Mouse (Mus musculus): ENCODE measurements at regions not wholly inside any gene's neighbourhood (a gene's known extent, or its start where the extent isn't known, plus 50 kb on each side); places are given as distances from the start of the nearest gene placed in this dataset.
A peak's percentile ranks its signal among the peaks of the same experiment; 100 is the strongest.

- Histone ChIP-seq H3K4me3 (ENCODE audit: low read depth, low read length) (no peak overlapping the region), H3K9me3 (ENCODE audit: low read depth, low read length) (no peaks in the 10 kb centered on the region), H3K27ac (ENCODE audit: low read depth) (no peak overlapping the region), H3K36me3 (ENCODE audit: insufficient read depth) (no peaks in the 10 kb centered on the region), H3K9ac (no peak overlapping the region), H3K4me2 (no peak overlapping the region), H3K4me1 (ENCODE audit: insufficient read depth) (no peaks in the 10 kb centered on the region), H3K27me3 (ENCODE audit: insufficient read depth, low read length) (no peaks in the 10 kb centered on the region)
- peak; percentile 49 for TF ChIP-seq CTCF (IDR thresholded peaks at IDR 0.05; ENCODE audit: low read depth)
- no peak for ATAC-seq (ENCODE audit: insufficient read depth)
- 30% methylated on average over 11 of the region's 11 CpGs for WGBS
- DNase-seq = peak; percentile 49
Measured at GRCm38 (mm10) chr7:63345671-63346392, 98.7 kb upstream of the Otud7a start.

GRCm38 (mm10) chr7:63346393-63346730 is 98.2 kb upstream of the Otud7a start:
- ATAC-seq (ENCODE audit: insufficient read depth) (no peak), DNase-seq (no peak)
- no peak overlapping the region for H3K9ac ChIP-seq
- H3K4me1 ChIP-seq (ENCODE audit: insufficient read depth) = no peaks in the 10 kb centered on the region
- no peaks in the 10 kb centered on the region for H3K9me3 ChIP-seq (ENCODE audit: low read depth, low read length)
- no peak for TF ChIP-seq CTCF (IDR thresholded peaks at IDR 0.05; ENCODE audit: low read depth)
- no peak overlapping the region for H3K27ac ChIP-seq (ENCODE audit: low read depth)
- no peak overlapping the region for H3K4me2 ChIP-seq
- H3K4me3 ChIP-seq (ENCODE audit: low read depth, low read length) = no peak overlapping the region
- H3K27me3 ChIP-seq (ENCODE audit: insufficient read depth, low read length) = no peaks in the 10 kb centered on the region
- no peaks in the 10 kb centered on the region for H3K36me3 ChIP-seq (ENCODE audit: insufficient read depth)
- WGBS = 82% methylated on average over 2 of the region's 2 CpGs

Measured in lung, embryonic 14.5 days (tissue).